Mouse (Mus musculus): Measurements from ENCODE around the gene Grip1.

Grip1 gene

DNA sequence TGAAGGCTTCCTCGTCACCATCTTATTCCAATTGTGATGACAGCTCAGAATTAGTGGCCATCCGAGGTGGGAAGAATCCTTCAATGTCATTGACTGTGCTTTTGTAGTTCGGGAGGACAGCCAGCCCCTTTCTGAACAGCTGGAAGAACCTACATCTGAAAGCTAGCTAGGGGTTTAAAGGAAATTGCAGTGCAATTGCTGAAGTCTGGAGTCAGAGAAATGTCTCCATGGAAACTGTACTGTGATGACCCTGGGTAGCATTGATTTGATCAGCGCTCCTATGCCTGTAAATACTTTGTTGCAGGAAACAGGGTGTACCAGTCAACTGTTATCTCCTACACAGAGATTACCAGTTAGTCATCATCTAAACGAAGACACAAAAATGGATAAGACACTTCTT is 325.2 kb downstream of the Grip1 start:
- no peak for DNase-seq

DNA sequence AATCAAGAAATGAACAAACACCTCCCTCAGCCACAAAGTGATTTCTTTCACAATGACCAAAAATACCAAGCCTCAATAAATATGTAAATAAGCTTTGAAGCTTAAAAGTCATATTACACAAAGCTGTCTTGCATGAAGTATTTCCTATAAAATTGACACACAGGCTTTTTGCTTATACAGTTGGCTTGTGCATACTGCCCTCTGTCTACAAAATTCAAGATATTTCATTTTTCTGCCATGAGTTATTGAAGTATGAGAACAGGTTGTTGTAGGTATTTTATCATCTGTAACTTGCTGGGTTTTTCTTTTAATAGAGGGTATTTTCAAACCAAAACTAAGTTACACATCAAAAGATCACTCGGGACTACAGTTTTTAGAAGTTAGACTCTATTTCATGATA is 326.0 kb downstream of the Grip1 start:
- DNase-seq = no peak

DNA sequence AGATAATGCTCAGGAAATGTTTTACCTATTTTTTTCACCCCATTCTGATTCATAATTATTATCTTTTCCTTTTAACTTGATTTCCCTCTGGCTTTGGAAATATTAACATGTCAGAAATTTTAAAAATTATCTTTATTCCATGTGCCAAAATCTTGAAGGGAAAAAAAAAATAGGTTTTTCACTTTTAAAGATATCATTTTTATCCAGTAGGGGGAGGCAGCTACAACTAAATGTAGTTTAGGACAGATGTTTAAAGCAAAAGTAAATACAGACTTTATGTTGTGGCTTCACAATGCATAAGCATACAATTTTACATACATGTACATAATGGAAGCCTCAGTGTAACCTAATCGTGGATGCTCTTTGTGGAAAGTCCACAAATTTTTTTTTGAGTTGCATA is 336.9 kb downstream of the Grip1 start:
- DNase-seq = no peak

DNA sequence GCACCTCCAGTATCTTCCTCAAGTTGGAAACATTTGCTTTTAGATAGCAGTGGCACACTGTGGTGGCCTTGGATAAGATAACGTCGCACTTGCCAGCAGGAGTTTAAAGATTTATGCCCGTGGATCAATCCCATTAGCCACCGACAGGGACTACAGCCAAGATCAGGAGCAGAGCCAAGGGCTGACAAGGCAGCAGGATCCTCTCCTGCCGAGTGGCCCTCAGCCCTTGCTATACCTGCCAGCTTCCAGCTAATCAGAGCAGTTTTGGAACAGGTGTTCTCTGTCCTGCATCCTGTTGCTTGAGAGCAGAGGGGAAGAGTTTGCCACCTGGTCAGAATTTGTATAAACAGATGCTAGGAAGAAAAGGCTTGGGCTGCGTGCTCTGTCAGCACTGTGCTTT is 348.8 kb downstream of the Grip1 start:
- no peak for DNase-seq

DNA sequence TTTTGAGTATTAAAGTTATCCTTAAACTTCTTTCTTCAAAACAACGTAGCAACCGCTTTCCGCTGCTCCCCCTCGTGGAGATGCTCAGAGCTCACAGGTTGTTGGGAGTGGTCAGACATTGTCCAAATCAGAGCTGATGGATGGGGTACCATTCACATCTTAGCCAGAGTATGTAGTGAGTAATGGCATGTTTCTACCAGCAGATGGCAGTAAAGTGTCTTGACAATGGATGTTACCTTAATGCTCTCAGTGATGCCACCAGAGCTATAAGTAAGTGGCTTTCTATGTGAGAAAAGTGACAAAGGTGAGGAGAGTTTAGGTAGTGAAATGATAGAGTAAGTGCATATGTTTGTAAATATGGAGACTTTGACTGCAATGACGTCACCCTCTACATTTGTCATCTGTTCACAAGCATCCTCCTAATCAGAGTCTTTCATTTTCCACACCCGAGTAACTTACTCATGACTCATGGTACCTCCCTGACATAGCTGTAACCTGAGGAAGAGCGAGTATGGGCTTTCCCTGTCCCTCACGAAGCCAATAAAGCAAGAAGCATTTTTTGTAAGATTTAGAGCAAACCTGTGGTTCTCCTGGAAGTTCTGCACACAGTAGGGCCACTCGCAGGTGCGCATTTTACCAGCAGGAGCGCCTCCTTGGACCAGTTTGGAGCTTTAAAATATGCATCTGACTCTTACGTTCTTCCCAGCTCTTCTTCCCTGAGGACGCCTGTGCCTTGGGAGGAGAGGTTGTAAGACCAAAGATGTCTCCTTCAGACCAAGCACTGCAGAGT is 350.2 kb downstream of the Grip1 start:
- DNase-seq = peak; percentile 62

DNA sequence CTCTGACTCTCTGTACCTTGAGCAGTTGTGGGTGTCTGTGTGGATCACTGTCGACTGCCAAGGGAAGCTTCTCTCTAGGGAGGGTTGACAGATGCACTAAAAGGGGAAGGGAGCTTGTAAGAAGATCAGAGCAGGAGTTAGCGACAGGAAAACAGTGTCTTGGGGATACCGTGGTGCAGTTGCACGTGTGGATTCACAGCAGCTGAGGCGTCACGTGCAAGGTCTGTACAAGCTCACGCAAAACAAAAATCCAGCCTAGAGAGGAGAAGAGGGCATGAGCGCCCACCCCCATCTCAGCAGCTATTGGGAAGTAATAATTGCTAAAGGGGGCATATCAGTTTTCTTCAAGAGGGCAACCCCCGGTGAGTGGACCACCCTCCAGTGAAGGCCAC is 350.8 kb downstream of the Grip1 start:
- no peak for DNase-seq

DNA sequence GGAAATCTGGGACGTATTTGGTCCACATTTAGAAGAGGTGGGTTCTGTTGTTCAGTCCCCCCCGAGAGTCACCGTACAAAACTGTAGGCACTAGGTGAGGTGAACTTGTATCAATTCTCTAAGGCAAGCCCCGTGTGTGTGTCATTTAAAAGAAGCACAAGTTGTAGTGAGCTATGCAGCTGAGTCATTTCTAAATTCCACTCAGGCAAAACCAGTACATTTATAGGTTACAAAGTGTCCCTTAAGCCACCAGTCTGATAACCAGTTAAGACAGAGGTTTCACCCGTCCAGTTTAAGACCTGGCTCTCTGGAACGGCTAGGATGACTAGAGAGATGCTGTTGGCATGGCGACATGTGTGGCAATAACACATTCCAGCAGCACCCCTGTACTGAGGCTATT is 351.5 kb downstream of the Grip1 start:
- DNase-seq = no peak

DNA sequence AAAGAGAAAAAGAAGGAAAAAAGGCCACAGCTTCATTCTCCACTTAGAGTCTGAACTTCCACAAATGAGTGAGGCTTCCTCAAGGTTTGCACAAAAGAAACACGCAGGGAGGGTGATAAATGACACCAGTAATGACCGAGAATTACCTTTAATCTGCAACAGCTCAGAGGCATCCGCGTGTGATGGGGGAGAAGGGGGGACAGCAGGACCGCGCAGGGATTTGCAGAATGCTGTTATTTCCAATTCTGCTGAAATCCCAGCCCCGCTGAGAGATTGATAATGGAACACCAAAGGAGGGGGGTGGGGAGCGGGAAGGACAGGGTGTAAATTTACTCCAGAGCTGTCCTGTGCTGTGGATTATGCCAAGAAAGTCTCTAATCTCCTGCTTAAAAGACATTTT is 352.5 kb downstream of the Grip1 start:
- no peak for DNase-seq

DNA sequence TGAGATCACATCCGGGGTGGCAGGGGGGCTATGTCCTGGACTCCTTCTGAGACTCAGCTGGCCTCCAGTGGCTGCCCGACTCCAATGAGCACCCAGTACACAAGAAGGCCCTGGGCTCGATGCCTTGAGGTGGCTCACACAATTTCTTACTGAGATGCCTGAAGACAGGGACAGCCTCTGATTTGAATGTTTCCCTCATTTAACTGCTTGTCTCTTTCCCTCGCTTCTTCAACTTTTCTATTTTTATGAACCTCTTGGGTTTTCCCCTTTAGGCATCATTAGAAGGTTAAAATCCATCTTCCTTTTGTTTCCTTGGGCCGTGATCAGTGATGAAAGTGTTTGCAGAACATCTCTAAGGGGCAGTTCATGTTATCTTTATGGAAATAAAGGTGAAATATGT is 354.8 kb downstream of the Grip1 start:
- no peak for DNase-seq

DNA sequence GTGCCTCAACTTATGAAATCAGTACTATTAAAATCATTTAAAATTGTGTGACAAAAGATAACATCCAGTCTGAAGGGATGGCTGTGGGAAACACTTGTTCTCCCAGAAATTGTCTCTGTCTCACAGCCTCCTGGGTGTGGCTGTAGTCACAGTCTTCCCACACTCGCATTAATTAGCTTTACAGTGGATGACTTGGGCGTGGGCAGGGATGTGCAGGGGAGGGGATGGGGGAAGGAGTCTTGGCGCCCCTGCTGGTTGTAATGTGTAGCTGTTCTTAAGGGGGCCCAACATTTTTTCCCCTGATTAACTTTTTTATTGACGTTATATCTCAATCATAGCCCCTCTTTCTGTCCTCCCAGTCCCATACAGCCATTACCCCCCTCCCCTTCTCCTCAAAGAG is 360.5 kb downstream of the Grip1 start:
- no peak for DNase-seq

DNA sequence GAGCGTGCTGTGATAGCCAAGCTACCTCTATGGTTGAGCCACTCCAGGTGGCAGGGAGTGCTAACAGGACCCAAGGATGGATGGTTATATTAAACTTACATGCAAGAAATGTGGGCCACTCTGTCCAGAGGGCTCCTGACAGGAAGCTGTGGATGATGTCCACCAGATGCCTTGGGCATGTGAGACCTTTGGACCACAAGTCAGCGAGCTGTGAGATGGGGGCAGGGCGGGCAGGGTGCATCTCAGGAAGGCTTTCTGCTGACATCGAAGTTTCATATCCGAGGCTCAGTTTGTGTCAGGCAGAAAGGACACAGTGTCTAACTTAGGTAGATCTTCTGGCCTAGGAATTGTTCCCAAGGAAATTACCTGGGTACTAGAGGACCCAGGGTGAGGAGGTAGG is 362.4 kb downstream of the Grip1 start:
- DNase-seq = peak; percentile 10

DNA sequence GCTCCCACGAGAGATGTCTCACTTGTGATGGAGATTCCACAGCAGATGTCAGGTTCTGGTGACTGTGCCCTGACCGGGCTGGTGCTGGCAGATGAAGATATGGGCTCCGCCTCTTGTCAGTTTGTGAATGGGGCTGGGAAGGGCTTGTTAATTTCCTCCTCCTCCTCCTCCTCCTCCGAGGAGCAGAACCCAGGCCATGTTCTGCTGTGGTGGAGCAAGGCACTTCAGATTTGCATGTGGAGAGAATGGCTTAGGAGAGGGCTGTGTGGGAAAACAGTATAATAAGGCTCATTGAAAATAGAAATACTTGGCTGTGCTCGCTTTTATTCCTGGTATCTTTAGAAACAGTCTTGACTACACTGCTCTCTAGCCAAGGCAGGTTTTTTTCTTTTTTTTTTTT is 364.8 kb downstream of the Grip1 start:
- no peak for DNase-seq

DNA sequence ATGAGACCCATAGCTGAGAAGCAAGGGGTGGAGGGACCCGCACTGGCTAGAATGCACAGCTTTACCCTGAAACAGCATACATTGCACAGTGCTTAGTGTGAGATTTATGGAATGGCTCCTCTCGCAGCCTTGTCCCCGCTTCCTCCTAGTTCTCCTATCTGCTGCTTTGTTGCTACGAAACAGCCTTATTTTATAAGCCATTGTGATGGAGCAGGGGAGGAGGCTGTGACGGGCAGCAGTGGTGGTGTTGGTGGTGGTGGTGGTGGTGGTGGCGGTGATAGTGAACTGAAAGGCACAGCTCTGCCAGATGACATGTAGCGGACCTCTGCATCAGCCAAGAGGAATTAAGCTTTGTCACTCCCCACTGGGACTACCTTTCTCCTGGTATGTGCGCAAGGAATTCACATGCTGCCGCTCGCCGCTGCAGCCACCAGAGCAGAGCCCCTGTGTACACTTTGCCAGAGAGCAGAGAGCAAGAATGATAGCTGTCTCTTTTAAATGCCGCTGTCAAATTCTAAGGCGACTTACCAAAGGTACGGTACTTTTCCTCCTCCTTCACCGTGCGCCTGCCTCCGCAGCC is 365.6 kb downstream of the Grip1 start:
- no peak for DNase-seq

DNA sequence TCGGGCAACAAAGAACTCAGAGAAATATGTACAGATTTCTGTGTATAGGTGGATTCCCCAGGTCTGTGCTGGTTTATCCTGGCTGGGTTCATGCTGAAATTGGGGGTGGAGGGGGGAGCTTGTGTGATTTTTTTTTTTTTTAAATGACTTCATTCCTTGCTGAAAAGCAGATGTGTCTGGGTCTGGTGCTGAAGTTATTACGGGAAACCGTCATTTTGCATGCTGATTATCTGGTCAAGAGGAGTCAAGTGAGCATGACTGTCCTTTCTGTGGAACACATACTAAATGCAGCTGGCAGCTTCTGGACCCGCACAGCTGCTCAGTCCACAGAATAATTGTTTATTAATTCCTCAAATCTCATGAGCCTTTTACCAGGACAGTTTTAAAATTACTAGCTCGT is 366.1 kb downstream of the Grip1 start:
- DNase-seq = no peak

DNA sequence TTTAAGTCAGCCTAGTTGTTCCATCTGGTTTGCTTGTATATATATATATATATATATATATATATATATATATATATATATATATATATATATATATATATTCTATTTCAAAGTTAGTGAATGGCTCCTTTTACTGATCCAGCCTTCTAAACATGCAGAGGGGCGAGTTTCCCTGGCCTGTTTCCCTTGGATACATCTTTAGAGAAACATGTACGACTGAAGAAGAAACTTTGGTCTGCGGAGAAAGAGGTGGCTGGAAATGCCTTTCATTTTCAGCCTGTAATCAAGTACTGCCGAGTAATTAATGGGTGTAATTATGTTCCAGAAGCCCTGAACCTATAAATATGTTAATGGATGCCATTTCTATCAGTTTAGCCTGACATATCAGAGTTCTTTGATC is 366.8 kb downstream of the Grip1 start:
- no peak for DNase-seq

DNA sequence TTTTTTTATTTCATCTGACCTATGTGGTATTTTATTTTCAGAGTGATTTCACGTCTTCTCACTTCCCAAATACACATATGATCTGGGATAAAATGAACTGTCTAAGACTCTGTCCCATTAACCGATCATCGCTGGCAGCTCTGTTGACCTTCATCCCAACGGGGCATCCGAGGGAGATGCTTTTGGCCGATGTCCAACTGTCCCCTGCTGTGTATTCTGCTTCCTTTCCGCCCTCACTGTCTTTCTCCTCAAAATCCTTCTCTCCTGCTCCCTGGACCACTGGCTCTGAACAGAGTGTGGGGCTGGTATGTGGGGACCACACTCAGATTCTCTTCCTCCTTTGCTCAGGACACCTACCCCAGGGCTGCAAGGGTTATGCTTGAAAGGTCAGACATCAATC is 370.1 kb downstream of the Grip1 start:
- DNase-seq = no peak

DNA sequence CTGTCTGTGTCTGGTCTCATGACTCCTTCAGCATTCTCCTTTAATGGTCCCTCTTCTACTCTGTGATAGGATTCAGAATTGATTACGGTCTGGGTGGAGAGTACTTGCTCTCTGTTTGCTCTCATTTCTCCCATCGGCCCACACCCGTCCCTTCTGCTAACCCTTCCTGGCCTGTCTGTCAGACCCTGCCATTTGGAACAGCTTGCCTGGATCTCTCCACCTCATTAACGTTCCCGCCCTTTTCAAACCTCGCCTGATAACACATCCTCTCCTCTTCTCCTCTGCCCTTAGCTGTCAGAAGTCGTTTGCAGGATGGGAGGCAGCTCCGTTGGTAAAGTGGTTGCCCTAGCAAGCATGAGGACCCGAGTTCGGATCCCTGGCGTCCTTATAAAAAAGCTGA is 370.9 kb downstream of the Grip1 start:
- no peak for DNase-seq

DNA sequence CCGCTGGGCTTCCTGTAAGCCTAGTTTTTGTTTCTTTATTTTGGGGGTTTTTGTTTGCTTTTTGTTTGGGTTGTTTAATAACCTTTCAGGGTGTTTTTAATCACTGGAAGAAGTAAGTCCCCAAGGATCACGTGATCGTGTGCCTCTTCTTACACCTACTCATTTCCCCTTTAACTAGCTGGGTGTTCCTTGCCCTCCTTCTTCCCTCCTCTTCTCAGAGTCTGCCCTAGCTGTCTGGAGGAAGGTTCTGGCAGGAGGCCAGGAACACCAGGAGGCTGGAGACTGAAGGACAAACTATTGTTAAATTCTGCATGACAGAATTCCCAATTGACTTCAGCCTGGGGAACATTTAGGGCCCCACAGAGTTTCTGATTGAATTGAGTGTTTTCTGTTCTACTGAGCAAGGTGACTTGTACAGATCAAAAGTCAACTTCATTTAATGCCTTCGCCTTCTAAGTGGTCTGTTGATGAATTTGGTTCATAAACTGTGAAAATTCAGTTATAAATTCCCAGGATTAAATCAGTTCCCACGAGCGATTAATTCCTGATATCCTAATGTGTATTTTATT is 376.8 kb downstream of the Grip1 start:
- peak; percentile 25 for DNase-seq

DNA sequence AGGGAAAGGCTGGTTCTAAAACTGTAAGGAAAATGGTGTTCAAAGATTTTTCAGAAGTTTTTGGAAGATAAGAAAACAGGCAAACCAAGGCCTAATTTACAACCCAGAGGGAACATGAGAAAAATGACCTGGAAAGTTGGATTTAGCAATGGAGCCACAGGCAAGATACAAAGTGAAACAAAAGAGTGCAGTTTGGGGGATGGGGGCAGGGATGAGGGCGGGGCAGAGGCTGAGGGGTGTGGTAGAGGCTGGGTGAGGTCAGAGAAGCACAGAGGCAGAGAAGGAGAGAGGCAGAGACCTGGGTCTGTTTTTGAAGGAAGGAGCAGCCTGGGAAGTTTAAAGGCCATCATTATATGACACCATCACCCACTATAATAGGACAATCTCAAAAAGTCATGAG is 377.5 kb downstream of the Grip1 start:
- DNase-seq = no peak

DNA sequence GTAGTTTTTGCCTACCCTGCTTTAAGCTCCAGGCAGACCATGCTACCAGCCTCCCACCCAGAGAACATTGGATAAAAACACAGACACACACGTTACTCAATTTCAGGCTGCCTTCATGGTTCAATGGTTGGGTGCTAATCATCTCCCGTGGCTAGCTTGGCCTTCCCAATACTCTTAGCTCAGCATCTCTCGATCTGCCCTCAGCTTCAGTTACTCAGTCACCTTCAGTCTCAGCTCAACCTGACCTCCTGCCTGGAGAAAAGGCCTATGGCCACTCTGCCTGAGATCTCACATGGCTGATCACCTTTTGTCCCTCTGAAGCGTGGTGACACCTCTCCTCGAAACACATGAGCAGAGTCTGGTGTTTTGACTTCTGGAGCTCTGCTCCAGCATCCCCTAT is 379.7 kb downstream of the Grip1 start:
- DNase-seq = no peak

DNA sequence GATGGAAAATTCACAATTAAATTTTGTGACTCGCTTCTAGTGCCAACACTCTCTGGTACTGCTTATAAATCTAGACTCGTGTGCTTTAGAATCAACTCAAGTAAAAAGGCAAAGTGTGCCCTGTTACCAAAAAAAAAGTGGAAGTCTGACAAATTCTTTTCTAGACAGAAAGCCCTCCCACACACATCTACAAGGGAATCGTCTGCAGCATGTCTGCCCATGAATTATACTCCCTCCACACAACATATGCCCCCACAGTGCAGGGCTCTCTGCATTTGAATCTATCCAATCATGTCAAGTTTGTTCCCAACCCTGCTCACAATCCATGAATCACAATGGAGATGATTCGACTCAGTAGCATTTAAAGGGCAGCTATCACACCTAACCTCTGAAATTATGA is 380.5 kb downstream of the Grip1 start:
- DNase-seq = no peak

DNA sequence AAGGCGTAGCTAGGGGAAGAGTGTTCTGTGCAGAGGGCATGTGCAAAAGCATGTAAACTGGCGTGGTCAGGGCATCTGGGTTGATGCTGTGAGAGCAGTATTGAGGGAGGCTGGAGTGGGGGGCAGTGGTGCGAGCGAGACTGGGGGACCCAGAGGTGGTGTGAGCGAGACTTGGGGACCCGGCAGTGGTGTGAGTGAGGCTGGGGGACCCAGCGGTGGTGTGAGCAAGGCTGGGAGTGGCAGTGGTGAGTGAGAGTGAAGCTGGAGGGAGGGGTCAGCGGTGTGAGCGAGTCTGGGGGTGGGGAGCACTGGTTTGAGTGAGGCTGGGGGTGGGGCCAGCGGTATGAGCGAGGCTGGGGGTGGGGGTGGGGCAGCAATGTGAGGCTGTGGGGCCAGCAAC is 386.0 kb downstream of the Grip1 start:
- no peak for DNase-seq

DNA sequence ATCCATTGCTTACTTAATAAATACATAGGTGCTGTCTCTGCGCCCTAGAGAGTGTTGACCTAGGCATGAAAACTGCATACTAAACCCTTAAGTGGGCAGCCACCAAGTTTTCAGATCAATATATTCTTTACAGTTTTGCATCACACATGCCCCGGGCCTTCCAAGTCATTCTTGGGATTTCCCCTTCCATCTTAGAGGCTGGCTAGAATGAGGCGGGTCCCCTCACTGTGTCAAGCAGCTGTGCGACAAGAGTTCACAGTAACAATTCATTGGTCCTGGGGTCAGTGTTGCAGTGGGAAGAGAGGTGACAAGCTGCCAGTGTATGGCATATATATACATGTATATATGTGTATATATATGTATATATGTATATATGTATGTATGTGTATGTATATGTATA is 388.4 kb downstream of the Grip1 start:
- no peak for DNase-seq

DNA sequence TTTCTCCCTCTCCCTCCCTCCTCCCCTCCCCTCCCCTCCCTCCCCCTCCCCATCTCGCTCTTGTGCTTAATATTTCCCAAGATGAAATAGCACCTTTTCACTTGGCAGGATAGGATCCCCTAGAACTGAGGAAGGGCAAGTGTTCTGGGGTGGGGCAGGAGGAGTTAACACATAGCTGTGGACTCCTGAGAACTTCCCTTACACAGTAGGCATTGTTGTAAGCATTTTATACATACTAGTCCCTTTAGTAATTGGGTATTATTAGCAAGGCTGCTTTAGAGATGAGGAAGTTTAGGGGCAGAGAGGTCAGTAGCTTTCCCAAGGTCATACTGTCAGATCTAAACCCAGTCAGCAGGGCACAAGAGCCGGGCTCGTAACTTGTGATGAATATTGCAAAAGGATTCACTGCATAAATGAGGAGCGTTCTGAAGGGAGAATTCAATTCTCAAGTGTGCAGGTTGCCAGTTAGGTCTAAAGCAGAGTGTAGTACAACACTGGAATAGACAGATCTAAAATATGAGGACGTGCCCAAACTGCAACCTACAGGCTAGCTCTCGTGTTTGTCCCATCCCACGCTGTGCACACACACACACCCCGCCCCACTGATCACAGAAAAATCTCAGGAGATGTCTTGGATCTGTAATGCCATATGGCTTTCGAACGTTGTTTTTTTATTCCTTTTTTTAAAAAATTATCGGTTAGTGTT is 392.2 kb downstream of the Grip1 start:
- no peak for DNase-seq
